Mouse (Mus musculus) layer of hippocampus, adult 9-11 months (tissue): ENCODE measurements at regions not wholly inside any gene's neighbourhood (a gene's known extent, or its start where the extent isn't known, plus 50 kb on each side); places are given as distances from the start of the nearest gene placed in this dataset.
"Not testable (repeated sequence)": the region's sequence is repeated elsewhere in the genome, so short reads cannot be mapped to it uniquely, and the experiment has no call there.

Experiments used
- DNase-seq: peaks from one replicate; pipeline ENCODE4 v3.0.0; 2022

DNA sequence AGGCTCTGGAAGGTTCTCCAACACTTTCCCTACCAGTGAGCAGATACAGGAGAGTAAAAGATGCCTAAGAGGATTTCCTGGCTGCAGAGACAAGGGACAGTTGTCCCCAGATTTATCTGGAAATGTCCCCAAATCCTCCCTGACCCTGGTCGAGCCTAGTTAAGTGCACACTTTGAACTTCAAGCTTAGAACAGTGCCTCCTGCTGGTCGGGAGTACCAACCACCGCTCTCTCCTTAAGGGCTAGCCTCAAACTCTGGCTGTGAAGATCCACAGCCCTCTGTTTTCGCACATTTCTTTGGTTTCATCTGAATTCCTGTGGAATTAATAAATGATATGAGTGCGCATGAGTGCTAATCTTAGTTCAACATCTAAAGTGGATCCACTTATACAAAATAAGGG, 146.1 kb upstream of the Sfswap start:
- no peak for DNase-seq

- DNase-seq: no peak
Observed at GRCm38 (mm10) chr5:129361527-129361926, 139.5 kb upstream of the Sfswap start.

- no peak for DNase-seq
Observed at GRCm38 (mm10) chr5:129363189-129363588, 137.8 kb upstream of the Sfswap start.

DNA sequence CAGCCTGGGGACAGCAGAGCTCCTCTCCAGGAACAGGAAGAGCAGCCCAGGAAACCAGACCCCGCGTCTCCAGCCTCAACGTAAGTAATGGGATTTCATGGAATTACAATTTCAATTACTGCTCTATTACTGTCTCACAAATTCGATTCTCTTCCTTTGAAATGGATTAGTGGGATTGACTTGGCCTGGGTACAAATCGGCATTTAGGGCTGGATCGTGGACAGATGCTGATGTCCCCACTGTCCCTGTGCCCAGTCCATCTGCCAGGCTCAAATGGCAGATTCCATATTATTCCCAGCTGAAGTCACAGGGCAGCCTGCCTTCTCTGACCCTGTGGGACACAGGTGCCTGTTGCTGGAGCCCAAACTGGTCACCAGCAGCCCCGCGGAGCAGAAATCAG, 136.0 kb upstream of the Sfswap start:
- DNase-seq: no peak

- DNase-seq: no peak
Observed at GRCm38 (mm10) chr5:129367266-129367665, 133.8 kb upstream of the Sfswap start.

DNA sequence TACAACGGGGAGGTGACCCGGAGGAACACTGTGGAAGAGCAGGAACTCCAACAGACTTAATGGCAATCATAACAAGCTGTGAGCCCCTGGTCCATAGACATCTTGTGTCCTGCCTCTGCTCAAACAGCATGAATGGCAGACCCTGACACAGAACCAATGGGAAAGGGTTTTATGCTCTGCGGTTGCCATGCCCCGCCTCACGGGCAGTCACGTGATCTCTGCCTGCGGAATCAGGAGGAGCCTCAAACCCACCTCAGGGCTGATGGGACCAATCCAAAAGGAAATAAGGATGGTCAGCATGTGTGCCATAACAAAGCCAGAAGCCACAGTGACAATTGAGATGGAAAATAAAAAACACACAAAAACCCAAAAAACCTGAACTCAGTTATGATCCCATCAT, 120.2 kb upstream of the Sfswap start:
- DNase-seq: no peak

DNA sequence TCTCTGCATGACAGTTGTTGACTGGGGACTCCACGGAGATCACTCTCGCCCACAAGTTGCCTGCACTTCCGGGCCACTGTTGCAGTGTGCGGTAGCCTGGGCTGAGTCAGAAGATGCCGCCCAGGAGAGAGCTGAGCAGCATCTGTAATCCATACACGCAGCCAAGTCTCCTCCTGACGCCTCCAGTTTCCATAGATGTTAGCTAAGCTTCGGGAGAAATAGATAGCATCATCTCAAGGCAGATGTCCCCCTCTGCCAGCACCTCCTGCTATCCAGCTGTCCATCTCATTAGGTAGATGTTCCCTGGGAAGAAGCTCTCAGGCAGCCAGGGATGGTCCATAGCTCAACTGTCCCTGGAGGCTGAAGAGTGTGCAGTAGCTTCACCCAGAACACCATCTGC, 116.0 kb upstream of the Sfswap start:
- peak; percentile 28 for DNase-seq

GRCm38 (mm10) chr5:129385965-129386643, 114.9 kb upstream of the Sfswap start:
- DNase-seq: not testable (repeated sequence)

DNA sequence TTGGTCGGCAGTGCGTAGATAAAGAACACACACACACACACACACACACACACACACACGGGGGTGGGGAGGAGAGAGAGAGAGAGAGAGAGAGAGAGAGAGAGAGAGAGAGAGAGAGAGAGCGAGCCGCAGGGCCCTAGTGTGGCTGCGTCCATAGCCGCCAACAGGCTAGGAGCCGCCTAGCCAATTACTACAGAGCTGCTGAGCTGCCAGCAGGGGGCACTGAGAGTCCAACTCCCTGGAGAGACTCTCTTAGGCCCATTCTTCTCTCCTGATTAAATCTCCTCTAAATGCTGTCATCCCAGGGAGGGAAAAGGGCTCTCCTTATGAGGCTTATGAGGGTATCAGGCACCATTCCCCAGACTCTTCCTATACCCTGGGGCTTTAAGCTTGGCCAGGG, 114.3 kb upstream of the Sfswap start:
- not testable (repeated sequence) for DNase-seq

DNA sequence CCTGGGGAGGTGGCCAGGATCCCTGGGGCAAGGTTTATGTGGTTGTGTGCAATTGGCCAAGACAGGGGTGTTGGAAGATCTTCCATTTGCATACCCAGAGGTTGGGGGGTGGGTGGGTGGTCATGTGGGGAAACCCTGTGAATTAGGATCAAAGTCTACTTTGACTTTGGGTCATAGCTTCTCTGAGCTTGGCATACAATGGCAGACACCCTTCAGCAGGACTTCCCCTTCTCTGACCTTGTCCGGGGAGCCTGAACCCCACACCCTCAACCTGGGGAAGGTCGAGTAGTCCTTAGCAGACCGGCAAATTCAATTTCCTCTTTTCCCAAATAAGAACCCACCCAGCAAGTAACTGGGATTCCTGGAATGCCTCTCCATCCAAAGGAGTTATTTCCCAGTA, 113.7 kb upstream of the Sfswap start:
- no peak for DNase-seq

DNA sequence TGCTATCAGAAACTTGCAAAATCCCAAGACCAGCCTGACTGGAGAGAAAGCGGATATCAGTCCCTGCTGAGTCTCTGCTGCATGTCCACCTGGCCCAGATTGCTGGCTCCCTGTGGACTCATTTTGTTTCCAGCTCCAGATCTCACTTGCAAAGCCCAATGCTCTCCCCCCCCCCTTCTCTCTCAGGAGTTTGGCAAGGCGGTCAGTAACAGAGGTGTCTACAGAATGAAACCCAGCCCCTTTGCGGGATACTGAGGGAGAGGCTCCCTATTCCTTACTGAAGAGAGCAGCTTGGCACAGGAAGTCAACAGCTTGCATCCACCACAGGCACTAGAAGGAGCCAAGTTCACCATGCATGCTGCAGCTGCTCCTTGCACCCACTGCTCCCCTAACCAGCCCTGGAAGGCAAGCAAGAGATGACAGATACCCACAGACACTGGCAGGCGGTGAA, 110.1 kb upstream of the Sfswap start:
- peak; percentile 78 for DNase-seq

- no peak for DNase-seq
Observed at GRCm38 (mm10) chr5:129393150-129393549, 107.9 kb upstream of the Sfswap start.

GRCm38 (mm10) chr5:129393606-129394255, 107.3 kb upstream of the Sfswap start:
- DNase-seq: peak; percentile 52

GRCm38 (mm10) chr5:129394416-129394815, 106.6 kb upstream of the Sfswap start:
- no peak for DNase-seq

- no peak for DNase-seq
Observed at GRCm38 (mm10) chr5:129397311-129397710, 103.7 kb upstream of the Sfswap start.

DNA sequence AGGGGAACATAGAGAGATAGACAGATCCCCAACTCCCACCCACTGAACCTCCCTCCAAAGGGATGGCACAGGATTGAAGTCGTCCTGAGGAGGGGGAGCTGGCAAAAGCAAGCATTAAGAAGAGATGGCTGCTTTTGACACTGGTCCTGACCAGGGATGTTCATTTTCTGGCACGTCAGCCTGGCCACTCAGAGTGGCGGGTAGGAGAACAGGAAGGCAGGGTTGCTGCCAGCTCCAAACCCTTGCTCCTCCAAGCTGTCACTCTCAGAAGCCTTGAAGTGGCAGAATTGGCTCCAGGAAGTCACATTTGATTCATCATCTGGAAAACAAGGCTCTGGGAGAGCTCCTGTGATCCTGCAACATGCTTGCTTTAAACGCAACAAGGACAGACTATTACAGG, 94.8 kb upstream of the Sfswap start:
- DNase-seq: no peak

GRCm38 (mm10) chr5:129409440-129410004, 91.5 kb upstream of the Sfswap start:
- DNase-seq: no peak

GRCm38 (mm10) chr5:129412161-129412560, 88.9 kb upstream of the Sfswap start:
- DNase-seq: no peak

- no peak for DNase-seq
Observed at GRCm38 (mm10) chr5:129414960-129415706, 85.9 kb upstream of the Sfswap start.

GRCm38 (mm10) chr5:129416425-129416824, 84.6 kb upstream of the Sfswap start:
- DNase-seq: peak; percentile 19

GRCm38 (mm10) chr5:129417516-129417915, 83.5 kb upstream of the Sfswap start:
- DNase-seq: no peak

- no peak for DNase-seq
Observed at GRCm38 (mm10) chr5:129420981-129421380, 80.0 kb upstream of the Sfswap start.

- no peak for DNase-seq
Observed at GRCm38 (mm10) chr5:129429897-129430296, 71.1 kb upstream of the Sfswap start.

DNA sequence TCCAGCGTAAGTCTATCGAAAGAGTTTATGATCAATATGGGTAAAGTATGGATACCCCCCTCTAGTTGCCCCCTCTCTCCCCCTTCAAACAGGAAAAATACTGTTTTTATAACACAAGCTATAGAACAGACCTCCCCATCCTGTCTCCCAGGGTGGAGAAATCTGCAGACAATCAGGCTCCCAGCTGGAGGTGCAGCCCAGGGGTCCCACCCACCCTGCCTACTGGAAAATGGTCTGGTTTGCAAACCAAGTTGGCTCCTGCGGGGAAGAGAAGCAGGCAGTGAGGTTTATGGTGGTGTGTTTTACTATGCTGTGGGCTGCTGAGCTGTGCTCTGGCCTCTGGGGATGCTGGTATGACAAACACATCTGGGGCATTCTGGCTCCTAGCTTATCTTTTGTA, 70.7 kb upstream of the Sfswap start:
- DNase-seq: no peak
